Mouse (Mus musculus): Measurements from ENCODE around the gene Ttc41. TPM values are rescaled to one million over a fixed set of nuclear protein-coding genes. Genes with fewer than 3 reads are reported as not detected.
A peak's percentile ranks its signal among the peaks of the same experiment; 100 is the strongest.

Gene Ttc41
- total and polyA plus RNA-seq, 2 experiments from 2014 or later: 1.2 to 4.5 TPM

GRCm38 (mm10) chr10:86779117-86779755 lies 73.6 kb downstream of the Ttc41 start:
- no peaks in the 10 kb centered on the region for H3K9me3 ChIP-seq (replicated peaks; ENCODE audit: control insufficient read depth, low read length)
- peak overlapping the region; percentile 75 for H3K4me3 ChIP-seq (ENCODE audit: low read depth, low read length)
- peak; percentile 56 for DNase-seq (ENCODE audit: low spot score)
- under 1% methylated on average over 57 of the region's 58 CpGs for WGBS
- H3K4me1 ChIP-seq (ENCODE audit: control insufficient read depth, insufficient read depth): peaks cover 50% of the 10 kb centered on the region
- peak overlapping the region; percentile 81 for H3K9ac ChIP-seq (replicated peaks; ENCODE audit: low read depth, low read length)
- TF ChIP-seq EP300 (IDR thresholded peaks at IDR 0.05; ENCODE audit: low read depth): no peak
- TF ChIP-seq CTCF (IDR thresholded peaks at IDR 0.05; ENCODE audit: low read depth): no peak
- no peaks in the 10 kb centered on the region for H3K27me3 ChIP-seq (ENCODE audit: control insufficient read depth, insufficient read depth, low read length)
- ATAC-seq (ENCODE audit: insufficient read depth, low read depth): peak; percentile 18
- peak overlapping the region; percentile 91 for H3K4me2 ChIP-seq (ENCODE audit: low read depth, low read length)
- H3K27ac ChIP-seq (ENCODE audit: low read depth): peak overlapping the region; percentile 90
- H3K36me3 ChIP-seq (replicated peaks; ENCODE audit: control insufficient read depth, insufficient read depth, low read length): no peaks in the 10 kb centered on the region

DNA sequence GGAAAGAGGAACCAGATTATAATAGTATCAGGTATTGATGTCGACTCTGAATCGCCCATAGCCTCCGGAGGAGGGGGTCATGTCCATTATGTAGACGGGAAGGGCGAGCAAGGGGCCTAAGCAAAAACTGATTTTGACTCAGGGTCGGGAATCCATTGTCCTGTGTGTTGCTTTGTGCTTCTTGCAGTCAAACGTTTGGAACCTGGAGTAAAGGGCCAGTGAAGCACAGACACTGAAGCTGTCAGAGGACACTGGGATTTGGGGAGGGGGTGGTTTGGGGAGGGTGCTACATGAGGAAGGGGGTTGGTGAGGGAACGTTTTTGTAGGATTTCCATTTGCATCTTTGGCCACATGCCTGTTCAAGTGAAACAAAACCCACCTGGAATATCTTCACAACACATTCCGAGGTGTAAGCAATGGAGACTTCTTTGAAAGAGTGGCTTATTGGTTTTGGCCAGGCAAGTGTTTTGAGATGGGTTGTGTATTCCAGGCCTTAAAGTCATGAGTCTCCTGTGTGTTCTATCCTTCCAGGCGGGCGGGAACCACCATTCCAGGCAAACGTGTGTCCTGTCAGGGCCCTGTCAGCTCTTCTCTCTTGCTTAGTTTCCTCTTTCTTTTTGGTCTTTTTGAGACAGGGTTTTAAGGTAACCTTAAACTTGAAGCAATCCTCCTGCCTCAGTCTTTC lies 74.3 kb downstream of the Ttc41 start:
- TF ChIP-seq CTCF (IDR thresholded peaks at IDR 0.05; ENCODE audit: low read depth) (no peak), EP300 (IDR thresholded peaks at IDR 0.05; ENCODE audit: low read depth) (no peak)
- H3K27ac ChIP-seq (ENCODE audit: low read depth): peak overlapping the region; percentile 90
- ATAC-seq (ENCODE audit: insufficient read depth, low read depth): no peak
- peak overlapping the region; percentile 81 for H3K9ac ChIP-seq (replicated peaks; ENCODE audit: low read depth, low read length)
- WGBS: 12% methylated on average over 12 of the region's 12 CpGs
- peak overlapping the region; percentile 75 for H3K4me3 ChIP-seq (ENCODE audit: low read depth, low read length)
- DNase-seq (ENCODE audit: low spot score): peak; percentile 10
- peaks cover 50% of the 10 kb centered on the region for H3K4me1 ChIP-seq (ENCODE audit: control insufficient read depth, insufficient read depth)
- no peaks in the 10 kb centered on the region for H3K27me3 ChIP-seq (ENCODE audit: control insufficient read depth, insufficient read depth, low read length)
- peak overlapping the region; percentile 91 for H3K4me2 ChIP-seq (ENCODE audit: low read depth, low read length)
- no peaks in the 10 kb centered on the region for H3K9me3 ChIP-seq (replicated peaks; ENCODE audit: control insufficient read depth, low read length)
- H3K36me3 ChIP-seq (replicated peaks; ENCODE audit: control insufficient read depth, insufficient read depth, low read length): no peaks in the 10 kb centered on the region

- no peaks in the 10 kb centered on the region for H3K36me3 ChIP-seq (replicated peaks; ENCODE audit: control insufficient read depth, insufficient read depth, low read length)
- no peak overlapping the region for H3K27ac ChIP-seq (ENCODE audit: low read depth)
- H3K9ac ChIP-seq (replicated peaks; ENCODE audit: low read depth, low read length): no peak overlapping the region
- no peaks in the 10 kb centered on the region for H3K9me3 ChIP-seq (replicated peaks; ENCODE audit: control insufficient read depth, low read length)
- DNase-seq (ENCODE audit: low spot score) (no peak), ATAC-seq (ENCODE audit: insufficient read depth, low read depth) (no peak)
- no peak overlapping the region for H3K4me2 ChIP-seq (ENCODE audit: low read depth, low read length)
- H3K4me1 ChIP-seq (ENCODE audit: control insufficient read depth, insufficient read depth): peaks cover 58% of the 10 kb centered on the region
- WGBS: 55% methylated on average over 5 of the region's 5 CpGs
- no peak for TF ChIP-seq EP300 (IDR thresholded peaks at IDR 0.05; ENCODE audit: low read depth)
- no peak for TF ChIP-seq CTCF (IDR thresholded peaks at IDR 0.05; ENCODE audit: low read depth)
- no peak overlapping the region for H3K4me3 ChIP-seq (ENCODE audit: low read depth, low read length)
- H3K27me3 ChIP-seq (ENCODE audit: control insufficient read depth, insufficient read depth, low read length): no peaks in the 10 kb centered on the region
Observed at GRCm38 (mm10) chr10:86781641-86782040, 76.0 kb downstream of the Ttc41 start.

DNA sequence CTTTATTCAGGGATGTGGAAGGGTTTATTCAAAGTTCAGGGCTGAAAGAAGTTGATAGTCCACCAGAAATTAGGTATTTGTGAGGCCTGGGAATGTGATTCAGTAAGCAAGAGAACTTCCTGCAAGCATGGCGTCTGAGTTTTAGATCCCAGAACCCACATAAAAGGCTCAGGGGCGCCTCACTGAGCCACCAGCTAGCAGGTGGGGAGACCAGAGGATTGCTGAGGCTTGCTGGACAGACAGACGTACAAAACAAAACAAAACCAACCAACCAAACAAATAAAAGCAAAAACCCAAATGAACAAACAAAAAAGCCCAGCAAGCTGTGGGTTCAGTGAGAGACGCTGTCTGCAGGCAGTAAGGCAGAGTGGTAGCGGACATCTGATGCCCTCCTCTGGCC lies 77.0 kb downstream of the Ttc41 start:
- DNase-seq (ENCODE audit: low spot score): no peak
- Histone ChIP-seq H3K27me3 (ENCODE audit: control insufficient read depth, insufficient read depth, low read length) (no peaks in the 10 kb centered on the region), H3K36me3 (replicated peaks; ENCODE audit: control insufficient read depth, insufficient read depth, low read length) (no peaks in the 10 kb centered on the region), H3K9me3 (replicated peaks; ENCODE audit: control insufficient read depth, low read length) (no peaks in the 10 kb centered on the region), H3K4me2 (ENCODE audit: low read depth, low read length) (no peak overlapping the region), H3K27ac (ENCODE audit: low read depth) (peak overlapping the region; percentile 27; the same call in 1 of the 2 replicates), H3K9ac (replicated peaks; ENCODE audit: low read depth, low read length) (no peak overlapping the region), H3K4me3 (ENCODE audit: low read depth, low read length) (no peak overlapping the region), H3K4me1 (ENCODE audit: control insufficient read depth, insufficient read depth) (peaks cover 55% of the 10 kb centered on the region)
- WGBS: 71% methylated on average over 5 of the region's 5 CpGs
- ATAC-seq (ENCODE audit: insufficient read depth, low read depth): no peak
- TF ChIP-seq CTCF (IDR thresholded peaks at IDR 0.05; ENCODE audit: low read depth) (no peak), EP300 (IDR thresholded peaks at IDR 0.05; ENCODE audit: low read depth) (no peak)

GRCm38 (mm10) chr10:86783561-86783960 lies 78.0 kb downstream of the Ttc41 start:
- DNase-seq (ENCODE audit: low spot score) (no peak), ATAC-seq (ENCODE audit: insufficient read depth, low read depth) (no peak)
- H3K4me3 ChIP-seq (ENCODE audit: low read depth, low read length): no peak overlapping the region
- H3K27me3 ChIP-seq (ENCODE audit: control insufficient read depth, insufficient read depth, low read length): no peaks in the 10 kb centered on the region
- no peak overlapping the region for H3K27ac ChIP-seq (ENCODE audit: low read depth)
- H3K9me3 ChIP-seq (replicated peaks; ENCODE audit: control insufficient read depth, low read length): no peaks in the 10 kb centered on the region
- H3K4me2 ChIP-seq (ENCODE audit: low read depth, low read length): no peak overlapping the region
- TF ChIP-seq EP300 (IDR thresholded peaks at IDR 0.05; ENCODE audit: low read depth): no peak
- no peak for TF ChIP-seq CTCF (IDR thresholded peaks at IDR 0.05; ENCODE audit: low read depth)
- no peak overlapping the region for H3K9ac ChIP-seq (replicated peaks; ENCODE audit: low read depth, low read length)
- peaks cover 59% of the 10 kb centered on the region for H3K4me1 ChIP-seq (ENCODE audit: control insufficient read depth, insufficient read depth)
- WGBS: 72% methylated on average over 5 of the region's 5 CpGs
- no peaks in the 10 kb centered on the region for H3K36me3 ChIP-seq (replicated peaks; ENCODE audit: control insufficient read depth, insufficient read depth, low read length)
